Mouse (Mus musculus): Measurements from ENCODE around the gene Slc41a2.

Slc41a2 gene

DNA sequence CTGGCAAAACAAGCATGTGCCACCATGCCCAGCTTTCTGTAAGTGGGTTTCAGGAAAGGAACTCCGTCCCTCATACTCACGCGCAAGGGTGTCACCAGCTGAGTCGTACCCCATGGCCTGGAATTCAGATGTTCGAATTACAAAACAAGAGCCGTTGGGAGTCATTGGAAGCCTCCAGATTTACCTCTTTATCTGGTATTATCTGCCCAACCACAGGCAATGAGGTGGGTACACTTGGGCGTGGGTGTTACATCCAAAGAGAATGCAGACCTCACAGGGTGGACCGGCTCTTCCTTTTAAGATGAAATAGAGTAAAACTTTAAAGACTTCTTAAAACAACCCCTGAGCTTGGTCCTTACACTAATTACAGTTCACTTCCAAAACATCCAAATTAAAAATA lies 151.5 kb downstream of the Slc41a2 start:
- DNase-seq (ENCODE audit: extremely low spot score, low spot score) = no peak

DNA sequence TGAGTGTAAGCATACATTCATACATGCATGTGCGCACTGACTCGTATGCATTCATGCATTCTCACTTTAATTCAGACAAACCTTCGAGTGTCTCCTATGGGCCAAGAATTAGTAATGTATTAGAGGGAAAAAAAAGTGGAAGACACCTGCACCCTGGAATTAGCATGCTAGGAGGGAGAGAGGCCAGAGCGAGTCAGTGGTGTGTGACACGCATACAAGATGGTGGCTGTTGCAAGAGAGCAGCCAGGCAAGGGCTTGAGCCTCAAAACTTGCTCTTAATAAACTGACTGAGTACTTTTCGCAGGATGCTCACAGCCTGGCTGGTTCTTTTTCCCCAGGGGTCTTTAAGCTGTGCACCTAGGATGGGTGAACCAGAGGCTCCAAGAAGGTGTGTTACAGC lies 152.6 kb downstream of the Slc41a2 start:
- no peak for DNase-seq (ENCODE audit: extremely low spot score, low spot score)

DNA sequence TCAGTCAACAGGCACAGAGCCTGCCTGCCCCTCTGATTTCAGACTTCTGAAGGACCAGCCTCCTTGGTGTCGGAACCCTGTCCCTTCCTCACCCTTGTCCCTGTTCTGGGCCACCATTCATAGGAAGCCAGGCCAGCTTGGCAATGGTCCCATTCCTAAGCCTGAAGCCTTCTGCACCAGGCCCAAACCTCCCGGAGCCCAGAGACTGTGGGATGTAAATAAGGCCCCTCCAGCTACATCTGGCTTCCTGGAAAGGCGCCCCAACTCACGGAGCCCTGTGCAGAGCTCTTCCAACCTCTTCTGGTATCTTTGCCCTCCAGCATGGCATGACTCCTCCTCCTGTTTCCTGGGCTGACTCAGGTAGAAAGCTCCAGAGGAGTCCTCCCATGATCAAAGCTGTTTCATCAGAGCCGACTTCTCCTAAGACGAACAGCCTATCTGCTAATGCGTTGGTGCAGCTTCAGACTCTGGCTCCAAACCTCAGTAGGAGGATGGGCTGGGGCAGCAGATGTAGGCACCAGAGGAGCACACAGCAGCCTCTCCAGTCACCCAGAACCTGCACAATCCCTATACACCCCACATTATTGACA lies 153.1 kb downstream of the Slc41a2 start:
- no peak for DNase-seq (ENCODE audit: extremely low spot score, low spot score)

DNA sequence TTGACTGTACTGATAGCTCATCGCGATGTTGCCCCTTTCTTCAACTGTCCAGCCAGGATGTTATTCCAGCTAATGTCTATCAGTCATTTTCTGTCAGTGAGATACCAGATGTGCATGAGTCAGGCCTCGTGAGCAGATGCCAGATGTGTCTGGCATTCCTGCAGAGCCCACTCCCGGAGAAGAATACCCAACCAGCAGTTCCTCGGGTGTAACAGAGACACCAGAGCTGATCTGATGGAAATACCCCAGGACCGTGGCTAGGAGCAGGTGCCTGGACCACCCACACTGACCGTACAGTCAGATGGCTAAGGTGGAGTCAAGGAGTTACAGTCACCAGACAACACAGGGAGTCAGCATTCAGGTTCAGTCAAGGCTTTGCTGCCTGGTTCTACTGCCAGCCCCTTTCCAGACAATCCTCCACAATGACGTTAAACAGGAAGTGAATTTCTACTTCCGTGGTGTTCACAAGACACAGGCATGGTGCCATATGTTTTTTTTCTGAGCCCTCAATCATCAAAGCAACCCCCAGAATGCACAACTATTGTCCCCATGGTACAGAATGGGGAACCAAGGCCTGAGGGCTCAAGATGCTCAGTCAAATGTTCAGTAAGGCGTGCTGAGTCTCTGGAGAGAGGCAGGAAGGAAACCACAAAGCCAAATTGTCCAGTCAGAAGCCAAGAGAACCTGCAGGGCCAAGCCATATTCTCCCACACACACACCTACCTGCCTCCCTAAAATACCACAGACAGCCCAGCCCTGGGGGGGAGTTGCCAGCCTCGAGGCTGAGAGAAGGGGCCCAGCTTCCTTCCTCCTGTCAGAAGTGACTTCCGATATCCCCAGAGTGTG lies 153.8 kb downstream of the Slc41a2 start:
- peak; percentile 28 for DNase-seq (ENCODE audit: extremely low spot score, low spot score)

DNA sequence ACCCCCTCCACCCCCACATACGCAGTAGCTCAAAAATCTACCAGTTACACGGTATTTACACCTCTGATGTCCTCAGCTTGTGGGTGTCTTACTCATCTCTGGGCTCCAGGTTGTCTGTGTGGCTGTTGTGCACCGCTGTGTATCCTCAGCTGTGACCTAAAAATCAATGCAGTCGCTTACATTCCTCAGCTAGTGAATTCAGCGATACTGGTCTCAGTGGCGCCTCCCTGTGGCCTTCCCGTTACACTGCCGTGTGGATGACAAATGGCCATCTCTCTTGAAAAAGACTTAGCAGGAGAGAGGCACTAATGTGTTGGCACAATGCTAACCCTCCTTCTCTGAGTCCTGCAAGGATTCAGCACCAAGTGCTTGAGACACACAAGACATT lies 155.1 kb downstream of the Slc41a2 start:
- peak; percentile 75 for DNase-seq (ENCODE audit: extremely low spot score, low spot score)

DNA sequence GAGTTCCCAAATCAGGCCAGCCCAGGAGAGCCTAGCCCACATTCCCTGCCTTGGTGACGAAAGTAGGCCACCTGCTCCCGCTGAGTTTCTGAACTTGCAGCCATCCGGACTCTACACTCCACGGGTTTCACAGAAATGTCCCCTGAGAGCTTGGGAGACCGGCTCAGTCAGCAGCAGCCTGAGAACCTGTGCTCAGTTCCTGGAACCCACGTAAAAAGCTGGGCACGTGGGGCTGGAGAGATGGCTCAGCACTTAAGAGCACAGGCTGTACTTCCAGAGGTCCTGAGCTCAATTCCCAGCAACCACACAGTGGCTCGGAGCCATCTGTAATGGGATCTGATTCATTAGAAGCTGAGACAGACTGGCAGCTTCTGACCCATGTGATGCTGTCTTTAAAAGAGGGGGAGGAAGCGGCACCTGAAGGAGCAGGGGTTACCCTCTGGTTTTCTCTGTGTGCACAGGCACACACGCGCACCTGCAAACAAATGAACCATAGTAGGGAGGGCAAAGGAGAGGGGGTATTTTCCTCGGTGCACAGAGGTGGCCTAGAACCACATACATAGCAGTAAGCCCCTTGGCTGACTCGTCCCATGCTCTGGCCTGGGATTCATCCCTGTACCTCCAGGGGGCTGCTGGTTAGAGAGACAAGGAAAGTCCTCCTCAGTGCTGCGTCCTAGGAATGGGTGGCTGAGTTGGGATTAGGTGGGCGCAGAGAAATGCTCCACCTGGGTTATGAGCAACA lies 155.7 kb downstream of the Slc41a2 start:
- no peak for DNase-seq (ENCODE audit: extremely low spot score, low spot score)

All from neural tube, embryonic 10.5 days (tissue).